Mouse (Mus musculus): ENCODE results near the gene Prr36.

DNA sequence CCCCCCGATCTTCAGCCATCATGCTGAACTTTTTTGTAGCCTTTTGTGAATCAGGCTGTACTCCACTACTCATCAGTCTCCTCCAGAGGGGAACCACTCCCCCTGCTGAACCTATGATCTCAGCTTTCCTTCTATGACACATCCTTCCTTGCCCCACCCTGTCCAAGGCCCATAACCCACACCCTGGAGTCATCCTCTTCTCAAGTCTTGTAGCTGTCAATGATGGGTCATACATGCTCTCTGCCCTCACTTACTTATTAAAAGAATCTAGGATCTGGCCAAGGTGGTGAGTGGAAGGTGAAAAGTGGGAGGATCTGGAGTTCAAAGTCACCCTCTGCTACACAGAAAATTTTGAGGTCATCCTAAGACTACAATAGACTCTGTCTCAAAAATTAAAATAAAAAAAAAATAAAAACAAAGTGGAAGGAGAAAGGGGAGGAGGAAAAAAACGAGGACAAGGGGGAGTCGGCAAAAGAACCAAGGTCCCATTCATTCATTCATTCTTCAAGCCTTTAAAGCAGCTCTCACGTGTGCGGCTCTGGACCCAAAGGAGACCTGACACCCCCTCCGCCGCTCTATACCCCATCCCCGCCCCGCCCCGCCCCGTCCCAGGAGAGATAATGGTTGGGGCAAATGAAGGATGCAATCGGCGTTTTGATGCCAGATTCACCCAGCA lies 51.9 kb downstream of the Prr36 start:
- TF ChIP-seq CTCF (IDR thresholded peaks at IDR 0.05; ENCODE audit: low read depth) = no peak
- TF ChIP-seq EP300 (optimal IDR thresholded peaks at IDR 0.05) = no peak

Measured in stomach, postnatal 0 days (tissue).